Mouse (Mus musculus): Measurements from ENCODE around the gene Slc5a4b. TPM values are rescaled to one million over a fixed set of nuclear protein-coding genes. Genes with fewer than 3 reads are reported as not detected.

Slc5a4b gene
- polyA plus RNA-seq (2012; fragmentation: generic; extraction: Trizol): not detected

DNA sequence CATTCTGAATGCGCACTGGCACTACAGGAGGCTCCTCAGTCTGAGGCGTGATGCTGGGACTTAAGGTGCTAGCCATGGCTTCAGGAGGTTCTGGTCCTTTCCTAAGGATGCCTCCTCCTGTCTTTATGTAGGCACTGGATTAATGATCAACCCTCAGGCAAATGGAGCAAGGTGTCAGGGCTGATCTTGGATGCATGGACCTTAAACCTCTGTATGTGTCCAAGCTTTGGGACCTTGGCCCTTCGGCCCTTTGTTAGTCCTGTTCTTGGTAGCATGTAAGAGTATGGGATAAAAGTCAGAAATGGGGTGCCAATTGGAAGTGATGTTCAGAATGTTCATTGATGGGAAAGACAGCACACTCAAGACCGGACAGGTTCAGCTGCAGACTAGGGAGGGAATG, at the start of gene Slc5a4b:
Gene Slc5a4b, minus strand, starts transcription at position 101 of the 400 bp plus-strand sequence.

DNA sequence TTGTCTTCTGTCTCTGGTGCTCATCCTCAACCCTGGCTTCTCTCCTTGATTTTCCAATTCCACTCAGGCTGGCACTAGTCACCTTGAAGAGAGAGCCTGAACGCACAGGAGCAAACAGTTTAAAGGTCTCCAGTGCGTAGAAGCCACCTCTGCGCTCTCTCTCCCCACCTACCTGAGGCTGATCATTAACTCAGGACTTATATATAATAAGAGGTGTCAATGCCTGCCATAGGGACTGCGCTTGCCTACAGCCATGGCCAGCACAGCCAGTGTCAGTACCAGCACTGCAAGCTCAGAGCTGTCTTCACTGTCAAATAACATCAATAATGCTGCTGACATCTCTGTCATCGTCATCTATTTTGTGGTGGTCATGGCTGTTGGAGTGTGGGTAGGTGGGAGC, 36.5 kb upstream of the Slc5a4b start, which contains the start of gene Slc5a4a:
Gene Slc5a4a, plus strand, starts transcription at position 174 of the 400 bp plus-strand sequence.

DNA sequence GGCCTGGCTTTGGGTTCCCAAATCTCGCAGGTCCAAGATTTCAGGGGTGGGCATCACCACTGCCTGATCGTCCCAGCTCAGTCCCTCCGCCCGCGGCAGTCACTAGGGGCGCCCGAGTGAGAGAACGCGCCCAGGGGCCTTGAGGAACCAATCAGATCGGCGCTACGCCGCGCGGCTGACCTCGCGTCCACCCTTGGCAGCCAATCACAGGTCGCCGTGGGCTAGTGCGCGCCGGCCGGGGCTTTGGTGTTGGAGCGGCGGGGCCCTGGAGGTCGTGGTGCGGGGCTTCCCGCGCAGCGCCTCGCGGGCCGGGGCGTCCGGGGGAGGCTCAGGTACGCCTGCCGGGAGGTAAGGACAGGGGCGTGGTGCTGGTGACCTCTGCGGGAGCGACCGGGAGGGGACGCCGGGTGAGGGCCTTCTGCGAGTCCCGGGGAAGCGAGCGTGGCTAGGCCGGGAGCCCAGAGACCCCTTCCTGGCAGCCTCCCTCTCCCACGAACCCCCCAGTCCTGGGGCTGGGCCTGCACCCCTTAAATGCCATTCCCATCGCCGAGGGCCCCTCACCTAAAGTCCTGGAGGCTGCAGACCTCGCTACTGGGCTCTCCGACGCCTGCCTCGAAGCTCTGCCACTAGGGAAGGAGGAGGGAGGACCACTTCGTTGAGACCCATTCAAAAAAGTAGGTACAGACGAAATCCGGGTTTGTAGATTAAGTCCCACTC, 78.2 kb downstream of the Slc5a4b start, which contains the start of gene Zfp280b:
Gene Zfp280b, plus strand, starts transcription at position 249 of the 717 bp plus-strand sequence.

Other genes with a start within 250 kb of the Slc5a4b start
- gene Derl3, start 217.5 kb downstream of the Slc5a4b start, polyA plus RNA-seq (2012; fragmentation: generic; extraction: Trizol): under 1 TPM in 1 of 2 experiments, not detected in 1; 0.45 TPM
- gene Smarcb1, start 189.3 kb downstream of the Slc5a4b start, polyA plus RNA-seq (2012; fragmentation: generic; extraction: Trizol): 100 to 1,000 TPM; 149 to 179 TPM
- 1 to 10 TPM in 1 of 2 experiments, under 1 TPM in 1; 0.40 to 2.4 TPM for gene Chchd10, start 177.8 kb downstream of the Slc5a4b start, polyA plus RNA-seq (2012; fragmentation: generic; extraction: Trizol)
- 10 to 100 TPM; 27.3 to 82.1 TPM for gene Mmp11, start 174.5 kb downstream of the Slc5a4b start, polyA plus RNA-seq (2012; fragmentation: generic; extraction: Trizol)
- gene Gm867, start 170.3 kb downstream of the Slc5a4b start, polyA plus RNA-seq (2012; fragmentation: generic; extraction: Trizol): not detected
- not detected for gene Vpreb3, start 167.9 kb downstream of the Slc5a4b start, polyA plus RNA-seq (2012; fragmentation: generic; extraction: Trizol)
- gene Gm5134, start 156.4 kb downstream of the Slc5a4b start, polyA plus RNA-seq (2012; fragmentation: generic; extraction: Trizol): not detected
- gene Zfp280b, start 78.3 kb downstream of the Slc5a4b start, polyA plus RNA-seq (2012; fragmentation: generic; extraction: Trizol): 1 to 10 TPM in 1 of 2 experiments, under 1 TPM in 1; 0.47 to 3.3 TPM
- not detected for gene Slc5a4a, start 36.5 kb upstream of the Slc5a4b start, polyA plus RNA-seq (2012; fragmentation: generic; extraction: Trizol)
- 10 to 100 TPM; 25.9 to 73.7 TPM for gene Prmt2, start 126.9 kb upstream of the Slc5a4b start, polyA plus RNA-seq (2012; fragmentation: generic; extraction: Trizol)
- 10 to 100 TPM in 1 of 2 experiments, under 1 TPM in 1; 0.20 to 12.9 TPM for gene S100b, start 142.9 kb upstream of the Slc5a4b start, polyA plus RNA-seq (2012; fragmentation: generic; extraction: Trizol)
- 10 to 100 TPM in 1 of 2 experiments, 1 to 10 TPM in 1; 2.4 to 17.1 TPM for gene Dip2a, start 234.3 kb upstream of the Slc5a4b start, polyA plus RNA-seq (2012; fragmentation: generic; extraction: Trizol)

Measured in C3H10T1/2 (cell line).